Mouse (Mus musculus) lung, adult 2 months (tissue): ENCODE data around the gene Chd3.

Source experiments
- CTCF ChIP-seq: fragments of 200-500 bp; IDR thresholded peaks from 2 replicates; pipeline ENCODE4 v1.5.1; 2011; ENCODE audit warnings: mild to moderate bottlenecking, low read length, control low read depth; ENCODE audit not compliant: insufficient read depth
- POLR2A ChIP-seq: fragments of 200-500 bp; IDR thresholded peaks from 2 replicates; pipeline ENCODE4 v1.6.1; 2011; ENCODE audit warnings: low read depth, mild to moderate bottlenecking, control low read depth, low read length, borderline replicate concordance; ENCODE audit errors: extremely low read depth

GRCm38 (mm10) chr11:69324749-69325148 lies 44.5 kb downstream of the Chd3 start:
- TF ChIP-seq CTCF = no peak
- TF ChIP-seq POLR2A = no peak
